Mouse (Mus musculus) small intestine, adult 2 months (tissue): ENCODE measurements around the gene Sobp.

ENCODE experiments used
- CTCF ChIP-seq: fragments of 200-500 bp; IDR thresholded peaks from 2 replicates; pipeline ENCODE4 v1.5.1; 2012; ENCODE audit warnings: low read depth, mild to moderate bottlenecking, control low read depth, inconsistent platforms, low read length, moderate library complexity, mixed read lengths; ENCODE audit not compliant: insufficient replicate concordance, insufficient read length; ENCODE audit errors: extremely low read depth
- POLR2A ChIP-seq: fragments of 200-500 bp; IDR thresholded peaks from 2 replicates; pipeline ENCODE4 v1.6.1; 2012; ENCODE audit warnings: low read depth, mild to moderate bottlenecking, control low read depth, inconsistent platforms, low read length, moderate library complexity

DNA sequence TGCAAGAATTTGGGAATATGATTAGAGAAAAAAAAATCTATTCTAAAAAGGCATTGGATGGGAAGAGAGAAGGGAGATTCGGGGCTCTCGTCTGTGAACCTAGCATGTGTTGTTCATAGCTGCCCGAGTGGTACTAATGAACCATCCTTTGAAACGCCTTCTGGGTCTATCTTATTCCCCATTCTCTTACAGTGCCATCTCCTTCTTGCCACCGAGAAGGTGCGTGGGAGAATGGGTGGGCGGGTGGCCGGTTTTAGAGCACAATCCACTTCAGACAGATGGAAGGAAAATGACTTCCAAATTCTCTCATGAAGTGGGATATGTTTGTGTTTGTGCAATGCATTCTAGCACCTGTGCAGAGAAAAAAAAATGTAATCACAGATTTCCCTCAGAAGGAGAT, 67.7 kb downstream of the Sobp start:
- TF ChIP-seq POLR2A (no peak), CTCF (no peak)
